Mouse (Mus musculus) liver, embryonic 14.5 days (tissue): ENCODE results near the gene Dync1li1.

Source experiments
- CTCF ChIP-seq: IDR thresholded peaks from 2 replicates; pipeline ENCODE4 v1.5.1; 2016; ENCODE audit warnings: antibody characterized with exemption, low read depth, control low read depth
- EP300 ChIP-seq: IDR thresholded peaks from 2 replicates; pipeline ENCODE4 v1.6.1; 2016; ENCODE audit warnings: antibody characterized with exemption, low read depth

DNA sequence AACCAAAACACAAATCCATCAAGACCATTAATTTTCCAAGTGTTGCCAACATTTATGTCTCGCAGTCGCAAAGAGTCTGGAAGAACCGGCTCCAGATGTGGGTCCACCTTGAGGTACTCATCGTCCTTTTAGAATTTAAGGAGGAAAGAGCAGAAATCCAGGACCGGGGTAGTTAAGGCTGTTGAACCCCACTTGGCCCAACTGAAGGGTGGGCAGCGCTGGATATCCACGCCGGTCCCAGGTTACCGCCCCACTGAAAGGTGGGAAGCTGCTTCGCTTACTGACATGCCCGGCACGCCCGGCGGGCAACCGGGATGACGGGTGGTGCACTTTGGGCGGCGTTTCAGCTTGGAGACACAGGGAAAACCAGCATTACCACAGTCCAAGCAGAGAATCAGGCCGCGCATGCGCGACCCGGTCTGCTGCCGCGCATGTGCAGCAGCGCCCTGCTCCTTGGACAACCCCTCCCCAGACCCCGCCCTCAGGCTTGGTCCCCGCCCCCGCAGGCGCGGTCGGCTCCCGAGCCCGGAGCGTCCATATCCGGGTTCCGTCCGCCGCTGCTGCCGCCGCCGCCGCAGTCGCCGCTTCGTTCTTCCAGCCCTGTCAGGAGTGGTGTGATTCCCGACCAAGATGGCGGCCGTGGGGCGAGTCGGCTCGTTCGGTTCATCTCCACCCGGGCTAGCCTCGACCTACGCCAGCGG, at the start of gene Dync1li1:
- no peak for TF ChIP-seq CTCF
- no peak for TF ChIP-seq EP300
